Mouse (Mus musculus): Measurements from ENCODE around the gene Slc25a26.

GRCm38 (mm10) chr6:94592710-94593109 lies 92.6 kb downstream of the Slc25a26 start:
- TF ChIP-seq CTCF (IDR thresholded peaks at IDR 0.05; ENCODE audit: insufficient read depth, low read depth, low read length) (no peak), POLR2A (IDR thresholded peaks at IDR 0.05; ENCODE audit: insufficient read depth, low read depth, low read length) (no peak)
